Mouse (Mus musculus) embryonic facial prominence, embryonic 11.5 days (tissue): ENCODE results near the gene Tsc22d1. TPM values are rescaled to one million over a fixed set of nuclear protein-coding genes. Genes with fewer than 3 reads are reported as not detected.
A peak's percentile ranks its signal among the peaks of the same experiment; 100 is the strongest.

ENCODE experiments used
- ATAC-seq: fragments of 200-750 bp; cut with Nextera tagmentation; replicated peaks from 2 replicates; pipeline ENCODE4 v1.8.0; 2017; ENCODE audit warnings: low read depth; ENCODE audit not compliant: insufficient number of reproducible peaks, low FRiP score, low TSS enrichment
- DNase-seq: peaks from one replicate; pipeline ENCODE4 v3.0.0-alpha.2; 2015; ENCODE audit warnings: low spot score
- H3K27ac ChIP-seq: fragments of 300-500 bp; sonication (generic); replicated peaks from 2 replicates; pipeline ENCODE4 v1.5.1; 2014; ENCODE audit warnings: mild to moderate bottlenecking, low read depth, low read length, control low read depth
- H3K27me3 ChIP-seq: fragments of 300-500 bp; sonication (generic); 2 replicates; pipeline ENCODE4 v1.6.1; 2014; ENCODE audit warnings: mild to moderate bottlenecking, low read length, moderate library complexity, mixed read lengths; ENCODE audit not compliant: control insufficient read depth, insufficient read depth
- H3K36me3 ChIP-seq: fragments of 300-500 bp; sonication (generic); replicated peaks from 2 replicates; pipeline ENCODE4 v1.6.1; 2014; ENCODE audit warnings: low read depth, mild to moderate bottlenecking, low read length, moderate library complexity, mixed read lengths; ENCODE audit not compliant: control insufficient read depth, insufficient read depth
- H3K4me1 ChIP-seq: fragments of 300-500 bp; sonication (generic); 2 replicates; pipeline ENCODE4 v1.6.1; 2014; ENCODE audit warnings: low read length, mixed read lengths; ENCODE audit not compliant: control insufficient read depth, insufficient read depth
- H3K4me2 ChIP-seq: fragments of 300-500 bp; sonication (generic); 2 replicates; pipeline ENCODE4 v1.6.1; 2014; ENCODE audit warnings: low read depth, mild to moderate bottlenecking, control low read depth, low read length, moderate library complexity
- H3K4me3 ChIP-seq: fragments of 300-500 bp; sonication (generic); 2 replicates; pipeline ENCODE4 v1.5.1; 2014; ENCODE audit warnings: low read depth, low read length, control low read depth
- H3K9ac ChIP-seq: fragments of 300-500 bp; sonication (generic); replicated peaks from 2 replicates; pipeline ENCODE4 v1.6.1; 2014; ENCODE audit warnings: mild to moderate bottlenecking, control low read depth, low read length
- H3K9me3 ChIP-seq: fragments of 300-500 bp; sonication (generic); replicated peaks from 2 replicates; pipeline ENCODE4 v1.6.1; 2016; ENCODE audit warnings: mild to moderate bottlenecking, low read length, inconsistent platforms, mixed read lengths; ENCODE audit not compliant: control insufficient read depth
- WGBS: fragments of 180-500 bp; shearing (Covaris S2); extraction: QIAGEN DNeasy Blood & Tissue Kit; methylation state at CpG from one replicate; pipeline ENCODE4 v1.1.7; 2014; 5-methylcytosine and 5-hydroxymethylcytosine counted together
- polyA plus RNA-seq: library from polyadenylated mRNA; unstranded; fragments of >200 nt; fragmentation: Nextera tagmentation; extraction: Ambion mirVana; gene quantifications from 2 replicates; pipeline ENCODE4 v1.2.1, GENCODE M21; 2014

The Tsc22d1 gene
- polyA plus RNA-seq, 1 experiment from 2014 or later: 559 TPM

DNA sequence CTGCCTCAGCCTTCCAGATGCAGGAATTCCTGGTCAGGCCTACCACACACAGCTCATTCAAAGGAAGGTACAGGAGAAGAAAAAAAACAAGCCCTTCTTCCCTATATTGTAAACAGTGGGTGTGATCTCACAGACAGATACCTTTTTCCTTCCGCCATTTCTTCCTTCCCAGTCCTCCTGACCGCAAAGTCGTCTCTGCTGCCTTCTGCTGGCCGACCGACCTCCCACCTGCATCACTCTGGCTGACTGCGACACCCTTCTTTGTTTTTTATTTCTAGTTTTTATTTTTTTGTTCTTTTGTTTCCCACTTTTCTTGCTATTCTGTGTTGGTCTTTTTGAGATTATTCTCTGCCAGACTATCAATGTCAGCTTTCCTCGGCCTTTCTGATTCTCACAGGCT is 10.7 kb downstream of the Tsc22d1 start:
- 90% methylated on average over 7 of the region's 7 CpGs for WGBS
- Histone ChIP-seq H3K9ac (no peak overlapping the region), H3K4me3 (no peak overlapping the region), H3K27me3 (no peaks in the 10 kb centered on the region), H3K4me1 (peaks cover 3% of the 10 kb centered on the region; the same call in 1 of the 2 replicates), H3K4me2 (no peak overlapping the region), H3K36me3 (peaks cover 11% of the 10 kb centered on the region), H3K27ac (no peak overlapping the region), H3K9me3 (no peaks in the 10 kb centered on the region)
- ATAC-seq (no peak), DNase-seq (no peak)

DNA sequence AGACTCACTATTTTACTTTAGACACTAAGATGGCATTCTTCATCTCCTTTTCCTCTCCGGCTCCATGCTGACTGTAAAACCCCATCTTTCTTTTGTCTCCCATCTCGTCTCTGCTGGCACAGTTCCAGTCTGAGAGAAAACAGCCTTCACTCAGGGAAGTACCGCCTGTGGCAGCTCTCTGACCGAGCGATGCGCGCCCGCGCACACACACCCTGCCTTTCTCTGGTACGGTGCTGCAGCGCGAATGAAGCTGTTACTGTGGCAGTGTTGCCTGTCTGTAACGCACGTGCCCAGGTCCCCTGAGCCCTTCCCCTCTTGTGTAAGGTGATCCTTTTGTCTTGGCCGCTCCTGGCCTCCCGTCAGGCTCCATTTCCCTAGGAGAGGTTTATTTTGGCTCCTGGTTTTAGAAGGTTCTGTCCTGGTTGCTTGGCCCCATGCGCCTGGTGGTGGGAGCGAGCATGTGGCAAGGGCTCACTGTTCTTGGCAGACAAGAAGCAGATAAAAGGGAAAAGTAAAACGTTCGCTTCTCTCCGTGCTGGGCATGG is 11.3 kb downstream of the Tsc22d1 start:
- H3K4me1 ChIP-seq: no peaks in the 10 kb centered on the region
- peaks cover 11% of the 10 kb centered on the region for H3K36me3 ChIP-seq
- no peak overlapping the region for H3K27ac ChIP-seq
- no peak overlapping the region for H3K9ac ChIP-seq
- WGBS: 91% methylated on average over 21 of the region's 21 CpGs
- H3K9me3 ChIP-seq: no peaks in the 10 kb centered on the region
- H3K4me3 ChIP-seq: no peak overlapping the region
- H3K4me2 ChIP-seq: no peak overlapping the region
- DNase-seq: no peak
- H3K27me3 ChIP-seq: no peaks in the 10 kb centered on the region
- ATAC-seq: 0 out of 2 replicates have a peak, but pooled peaks have one; percentile 48

DNA sequence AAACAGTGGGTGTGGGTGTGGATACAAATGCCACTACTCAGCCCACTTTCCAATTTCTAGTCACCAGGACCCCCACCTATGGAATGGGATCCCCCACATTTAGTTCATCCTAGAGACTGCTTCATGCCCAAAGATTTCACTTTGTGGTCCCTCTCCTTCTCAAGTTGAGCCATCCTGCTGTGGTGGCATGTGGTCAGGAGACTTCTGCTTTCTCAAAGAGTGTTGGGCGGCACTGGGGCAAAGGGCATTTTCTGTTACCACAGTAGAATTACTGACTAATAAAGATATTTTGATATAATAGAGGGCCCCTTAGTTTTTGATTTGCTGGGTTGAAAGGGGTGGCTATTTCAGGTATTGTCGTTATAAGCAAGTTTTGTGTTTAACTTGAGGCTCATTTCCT is 14.1 kb downstream of the Tsc22d1 start:
- H3K9ac ChIP-seq: no peak overlapping the region
- H3K36me3 ChIP-seq: peaks cover 11% of the 10 kb centered on the region
- no peak overlapping the region for H3K4me2 ChIP-seq
- no peak overlapping the region for H3K4me3 ChIP-seq
- H3K4me1 ChIP-seq: no peaks in the 10 kb centered on the region
- 89% methylated on average over 2 of the region's 2 CpGs for WGBS
- H3K9me3 ChIP-seq: no peaks in the 10 kb centered on the region
- no peak for DNase-seq
- no peaks in the 10 kb centered on the region for H3K27me3 ChIP-seq
- ATAC-seq: no peak
- no peak overlapping the region for H3K27ac ChIP-seq

DNA sequence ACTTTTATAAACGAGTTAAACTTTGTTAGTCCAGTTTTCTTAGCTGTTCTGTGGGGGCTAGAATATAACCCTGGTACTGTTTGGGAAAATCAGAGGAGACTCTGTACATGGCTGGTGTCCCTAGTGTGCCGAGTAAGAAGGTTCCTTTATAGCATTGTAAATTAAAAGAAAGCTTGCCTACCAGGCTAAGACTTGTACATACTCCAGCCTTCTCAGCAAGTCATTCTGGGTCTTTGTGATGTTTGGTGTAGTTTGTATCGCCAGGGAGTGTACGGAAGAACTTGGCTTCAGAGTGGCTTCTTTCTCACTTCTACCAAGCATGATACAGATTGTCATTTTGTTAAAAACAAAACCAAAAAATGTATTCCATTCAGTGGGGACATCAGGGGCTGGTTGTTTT is 17.2 kb downstream of the Tsc22d1 start:
- no peak overlapping the region for H3K4me3 ChIP-seq
- H3K9me3 ChIP-seq: no peaks in the 10 kb centered on the region
- no peak overlapping the region for H3K9ac ChIP-seq
- no peak overlapping the region for H3K4me2 ChIP-seq
- no peaks in the 10 kb centered on the region for H3K27me3 ChIP-seq
- ATAC-seq (no peak), DNase-seq (no peak)
- H3K36me3 ChIP-seq: peaks cover 2% of the 10 kb centered on the region
- no peak overlapping the region for H3K27ac ChIP-seq
- 91% methylated on average over 4 of the region's 4 CpGs for WGBS
- no peaks in the 10 kb centered on the region for H3K4me1 ChIP-seq

DNA sequence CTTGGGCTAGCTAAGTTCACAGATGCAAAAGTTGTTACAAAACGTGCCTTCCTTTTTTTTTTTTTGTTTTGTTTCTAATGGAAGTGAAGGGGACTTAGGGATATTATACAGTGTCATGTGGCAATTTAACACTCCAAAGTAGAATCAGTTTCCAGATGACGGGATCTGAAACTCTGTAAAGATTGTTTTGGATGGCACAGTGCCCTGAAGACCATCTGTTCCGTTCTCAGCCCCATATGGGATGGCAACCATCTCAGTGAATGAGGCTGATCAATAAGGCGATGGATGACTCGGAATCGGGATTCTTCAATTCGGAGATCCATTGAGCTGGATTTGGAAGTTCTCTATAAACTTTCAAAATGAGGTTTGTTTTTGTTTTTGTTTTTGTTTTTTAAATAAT is 17.6 kb downstream of the Tsc22d1 start:
- H3K9ac ChIP-seq: no peak overlapping the region
- DNase-seq: no peak
- H3K27ac ChIP-seq: no peak overlapping the region
- no peak overlapping the region for H3K4me2 ChIP-seq
- 87% methylated on average over 7 of the region's 7 CpGs for WGBS
- no peaks in the 10 kb centered on the region for H3K4me1 ChIP-seq
- H3K27me3 ChIP-seq: no peaks in the 10 kb centered on the region
- no peak overlapping the region for H3K4me3 ChIP-seq
- no peak for ATAC-seq
- H3K9me3 ChIP-seq: no peaks in the 10 kb centered on the region
- H3K36me3 ChIP-seq: peaks cover 2% of the 10 kb centered on the region

DNA sequence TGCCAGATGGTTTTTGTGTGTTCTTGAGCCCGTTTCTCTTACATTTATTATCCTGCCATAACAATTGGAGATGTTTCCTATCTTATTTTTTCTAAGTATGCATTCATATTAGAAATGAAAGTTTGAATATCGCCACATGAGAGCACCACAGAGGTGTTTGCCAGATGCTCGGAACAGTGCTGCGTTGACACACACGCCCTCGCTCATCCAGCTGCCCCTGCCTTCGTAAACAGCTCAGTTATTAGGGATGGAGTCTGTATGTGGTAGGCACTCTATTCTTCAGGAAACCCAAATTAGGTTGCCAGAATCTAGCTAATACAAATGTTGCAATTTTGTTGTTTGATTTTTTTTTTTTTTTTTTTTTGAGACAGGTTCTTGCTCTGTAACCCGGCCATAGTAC is 18.1 kb downstream of the Tsc22d1 start:
- no peak overlapping the region for H3K4me2 ChIP-seq
- ATAC-seq (no peak), DNase-seq (no peak)
- H3K4me1 ChIP-seq: no peaks in the 10 kb centered on the region
- 93% methylated on average over 8 of the region's 8 CpGs for WGBS
- H3K36me3 ChIP-seq: peaks cover 2% of the 10 kb centered on the region
- no peaks in the 10 kb centered on the region for H3K9me3 ChIP-seq
- H3K27me3 ChIP-seq: no peaks in the 10 kb centered on the region
- H3K27ac ChIP-seq: no peak overlapping the region
- no peak overlapping the region for H3K4me3 ChIP-seq
- no peak overlapping the region for H3K9ac ChIP-seq

DNA sequence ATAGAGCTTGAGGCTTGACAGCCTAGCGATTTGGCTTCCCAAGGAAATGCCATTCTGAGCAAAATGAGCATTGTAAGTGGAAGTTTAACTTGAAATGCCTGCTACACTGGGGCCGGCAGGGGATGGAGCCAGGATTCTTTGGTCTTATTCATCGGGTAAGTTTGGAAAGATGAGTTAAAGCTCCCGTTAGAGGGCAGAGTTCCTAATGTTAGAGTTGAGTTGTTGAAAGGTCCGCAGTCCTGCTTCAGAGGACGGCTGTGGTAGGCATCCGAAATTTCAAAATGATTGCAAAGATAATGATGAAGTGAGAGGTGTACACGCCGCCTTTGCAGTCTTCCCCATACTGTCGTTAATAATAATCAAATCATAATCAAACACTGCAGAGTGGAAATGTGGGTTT is 27.4 kb downstream of the Tsc22d1 start:
- Histone ChIP-seq H3K36me3 (peaks cover 5% of the 10 kb centered on the region), H3K27me3 (no peaks in the 10 kb centered on the region), H3K4me3 (no peak overlapping the region), H3K9me3 (no peaks in the 10 kb centered on the region), H3K4me2 (no peak overlapping the region), H3K4me1 (no peaks in the 10 kb centered on the region), H3K27ac (no peak overlapping the region), H3K9ac (no peak overlapping the region)
- ATAC-seq (no peak), DNase-seq (no peak)
- 88% methylated on average over 10 of the region's 10 CpGs for WGBS

DNA sequence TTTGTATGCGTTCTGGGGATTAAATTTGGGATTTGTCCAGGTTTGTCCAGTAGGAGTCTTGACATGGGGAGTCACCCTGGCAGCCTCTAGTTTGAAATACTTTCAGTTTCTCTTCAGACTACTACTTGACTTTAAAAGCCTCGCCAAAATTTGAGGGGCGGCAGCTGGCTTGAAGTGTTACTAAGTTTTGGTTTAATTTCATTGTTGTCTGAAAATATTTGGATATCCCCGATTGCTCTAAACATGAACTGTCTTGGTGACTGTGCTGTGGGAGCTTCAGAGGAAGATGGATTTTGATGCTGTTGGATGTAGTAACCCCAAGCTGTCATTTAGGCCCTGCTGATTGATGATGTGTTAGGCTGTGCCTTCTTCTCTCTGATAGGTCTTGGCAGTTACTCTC is 34.2 kb downstream of the Tsc22d1 start:
- WGBS: 89% methylated on average over 4 of the region's 4 CpGs
- DNase-seq (no peak), ATAC-seq (no peak)
- Histone ChIP-seq H3K9me3 (no peaks in the 10 kb centered on the region), H3K9ac (no peak overlapping the region), H3K36me3 (no peaks in the 10 kb centered on the region), H3K27ac (no peak overlapping the region), H3K4me1 (no peaks in the 10 kb centered on the region), H3K27me3 (no peaks in the 10 kb centered on the region), H3K4me2 (no peak overlapping the region), H3K4me3 (no peak overlapping the region)
